Mouse (Mus musculus) adrenal gland, adult 8-10 months (tissue): ENCODE data around the gene Sept8. TPM values are rescaled to one million over a fixed set of nuclear protein-coding genes. Genes with fewer than 3 reads are reported as not detected.

ENCODE experiments used
- DNase-seq: peaks from one replicate; pipeline ENCODE4 v3.0.0; 2022
- total RNA-seq, 4 experiments: library from RNA; stranded (reverse); gene quantifications; 2 replicates each; pipeline ENCODE4 v1.2.4; 2022

Gene Sept8
- total RNA-seq, 4 experiments from 2014 or later, result 37.0 to 51.7 (median 42.1) TPM

DNA sequence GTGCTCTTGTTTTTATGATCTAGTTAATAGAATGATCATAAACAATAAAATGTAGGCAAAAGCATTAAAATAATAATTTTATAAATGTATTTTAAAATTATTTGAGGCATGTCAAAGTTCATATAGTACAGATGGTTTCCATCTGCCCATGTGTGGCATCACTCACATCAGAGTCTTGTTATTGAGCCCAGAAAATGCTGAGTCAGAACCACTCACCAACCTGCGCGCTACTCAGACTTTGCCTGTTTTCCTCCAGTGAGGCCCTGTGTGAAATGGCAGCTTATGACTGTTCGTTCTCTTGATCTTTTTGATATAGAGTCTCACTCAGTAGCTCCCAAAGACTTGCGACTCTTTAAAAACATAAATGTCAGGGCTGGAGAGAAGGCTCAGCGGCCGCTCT lies 66.5 kb downstream of the Sept8 start:
- no peak for DNase-seq

- DNase-seq, result no peak
Measured at GRCm38 (mm10) chr11:53588279-53588678, 69.2 kb downstream of the Sept8 start.

- DNase-seq, result no peak
Measured at GRCm38 (mm10) chr11:53590368-53590768, 71.3 kb downstream of the Sept8 start.

DNA sequence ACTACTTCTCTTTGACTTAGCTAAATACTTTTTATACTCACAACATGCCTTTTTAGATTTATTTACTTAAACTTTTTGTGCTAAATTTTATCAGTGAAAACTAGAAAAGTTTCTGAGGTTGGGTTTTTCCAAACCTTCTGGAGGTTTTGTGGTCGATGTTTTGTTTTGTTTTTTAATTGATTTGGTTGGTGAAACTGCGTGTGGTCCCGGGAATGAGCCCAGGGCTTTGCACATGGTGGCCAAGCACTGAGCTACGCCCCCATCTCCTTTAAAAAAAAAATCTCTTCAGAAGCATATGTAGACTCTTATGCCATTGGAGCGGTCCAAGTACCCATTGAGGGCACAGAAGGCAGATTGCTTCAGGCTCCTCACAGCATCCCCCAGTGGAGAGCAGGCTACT lies 72.1 kb downstream of the Sept8 start:
- DNase-seq, result no peak

Other genes with a start within 250 kb of the Sept8 start
- gene Hspa4, start 218.8 kb upstream of the Sept8 start, total RNA-seq, result 100 to 1,000 TPM; 164 to 203 (median 190) TPM
- gene Zcchc10, start 194.6 kb upstream of the Sept8 start, total RNA-seq, result 10 to 100 TPM; 10.7 to 14.9 (median 12.4) TPM
- 100 to 1,000 TPM; 141 to 221 (median 184) TPM for gene Aff4, start 168.4 kb upstream of the Sept8 start, total RNA-seq
- not detected for gene Leap2, start 96.1 kb upstream of the Sept8 start, total RNA-seq
- gene Uqcrq, start 88.4 kb upstream of the Sept8 start, total RNA-seq, result 100 to 1,000 TPM; 496 to 883 (median 741) TPM
- gene Gdf9, start 88.2 kb upstream of the Sept8 start, total RNA-seq, result 1 to 10 TPM in 2 of 4 experiments, under 1 TPM in 2; 0.37 to 2.9 (median 0.99) TPM
- under 1 TPM in 3 of 4 experiments, not detected in 1; 0.21 to 0.59 (median 0.48) TPM for gene Gm10447, start 62.1 kb upstream of the Sept8 start, total RNA-seq
- gene Shroom1, start 62.1 kb upstream of the Sept8 start, total RNA-seq, result 1 to 10 TPM; 2.6 to 10.0 (median 7.4) TPM
- not detected for gene Gm9837, start 48.8 kb upstream of the Sept8 start, total RNA-seq
- not detected for gene Gm9945, start 39.1 kb upstream of the Sept8 start, total RNA-seq
- 1 to 10 TPM in 1 of 4 experiments, under 1 TPM in 3; 0.32 to 1.0 (median 0.71) TPM for gene Sowaha, start 39.0 kb upstream of the Sept8 start, total RNA-seq
- gene Kif3a, start 48.1 kb downstream of the Sept8 start, total RNA-seq, result 10 to 100 TPM; 28.4 to 36.3 (median 31.1) TPM
- gene Il4, start 99.4 kb downstream of the Sept8 start, total RNA-seq, result not detected
- gene Il13, start 115.4 kb downstream of the Sept8 start, total RNA-seq, result not detected
- 10 to 100 TPM; 15.2 to 21.9 (median 18.6) TPM for gene Rad50, start 188.1 kb downstream of the Sept8 start, total RNA-seq
- gene Il5, start 201.5 kb downstream of the Sept8 start, total RNA-seq, result not detected